Mouse (Mus musculus) kidney, postnatal 25 days (tissue): ENCODE results near the gene St6galnac5.
"Not testable (repeated sequence)": the region's sequence is repeated elsewhere in the genome, so short reads cannot be mapped to it uniquely, and the experiment has no call there.

ENCODE experiments used
- DNase-seq, 2 experiments: peaks; one replicate each; pipeline ENCODE4 v3.0.0; 2021; ENCODE audit warnings: mixed read lengths in 2 of 2

St6galnac5 gene

DNA sequence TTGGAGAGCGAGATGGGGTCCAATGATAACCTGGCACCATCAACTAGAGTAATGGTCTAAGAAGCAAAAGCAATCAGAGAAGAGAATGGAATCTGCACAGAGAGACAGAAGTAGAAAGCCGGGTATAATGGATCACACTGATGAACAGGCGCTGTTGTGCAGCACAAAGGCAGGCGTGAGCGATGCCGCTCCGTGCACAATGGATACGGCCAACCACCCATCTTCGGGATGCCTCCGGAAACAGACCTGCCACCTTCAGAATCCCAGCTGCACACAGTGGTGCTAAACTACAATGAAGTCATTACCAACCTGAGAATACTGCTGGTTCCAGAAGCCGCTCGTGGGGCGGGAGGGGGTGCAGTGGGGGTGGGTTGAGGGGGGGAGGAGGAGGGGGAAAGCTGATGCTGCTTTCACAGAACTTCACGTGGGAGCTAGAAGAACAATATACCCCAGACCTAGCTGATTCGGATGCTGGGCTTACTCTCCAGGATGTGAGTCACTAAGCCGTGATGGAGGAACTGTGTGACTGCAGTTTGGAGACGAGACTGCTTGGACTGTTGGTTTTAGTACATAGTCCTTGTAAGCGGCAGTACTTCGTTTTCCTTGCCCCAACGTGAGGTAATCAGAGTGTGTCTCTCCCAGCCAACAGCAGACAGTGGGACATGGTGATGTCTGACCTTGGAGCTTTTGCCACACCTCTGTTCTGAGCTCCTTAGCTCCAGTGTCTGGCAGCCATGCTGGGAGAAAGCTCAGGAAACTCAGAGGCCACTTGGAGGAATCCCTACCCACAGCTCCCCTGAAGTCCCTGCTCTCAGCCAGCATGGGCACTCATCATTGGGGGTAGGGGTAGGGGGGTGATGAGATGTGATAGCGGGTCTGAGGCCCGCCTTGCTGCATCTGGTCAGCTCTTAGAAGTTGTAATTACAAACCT lies 115.7 kb downstream of the St6galnac5 start:
- DNase-seq, result no peak

DNA sequence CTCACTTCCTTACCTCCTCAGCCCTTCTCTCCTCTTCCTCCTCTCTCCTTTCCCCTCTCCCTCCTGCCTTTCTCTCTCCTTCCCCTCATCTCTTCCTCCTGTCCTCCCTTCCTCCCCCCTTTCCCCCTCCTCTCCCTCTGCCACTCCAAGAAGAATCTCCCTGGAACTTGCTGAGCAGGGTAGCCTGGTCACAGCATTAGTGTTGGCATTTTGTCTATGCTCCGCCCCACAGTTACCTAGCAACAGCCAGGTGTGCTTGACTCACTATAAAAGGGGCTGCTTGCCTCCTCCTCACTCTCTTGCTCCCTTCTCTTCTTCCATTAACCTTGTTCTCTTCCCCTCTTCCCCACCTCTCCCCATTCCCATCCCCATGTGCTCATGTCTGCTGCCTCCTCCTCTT lies 120.1 kb downstream of the St6galnac5 start:
- no peak for DNase-seq

DNA sequence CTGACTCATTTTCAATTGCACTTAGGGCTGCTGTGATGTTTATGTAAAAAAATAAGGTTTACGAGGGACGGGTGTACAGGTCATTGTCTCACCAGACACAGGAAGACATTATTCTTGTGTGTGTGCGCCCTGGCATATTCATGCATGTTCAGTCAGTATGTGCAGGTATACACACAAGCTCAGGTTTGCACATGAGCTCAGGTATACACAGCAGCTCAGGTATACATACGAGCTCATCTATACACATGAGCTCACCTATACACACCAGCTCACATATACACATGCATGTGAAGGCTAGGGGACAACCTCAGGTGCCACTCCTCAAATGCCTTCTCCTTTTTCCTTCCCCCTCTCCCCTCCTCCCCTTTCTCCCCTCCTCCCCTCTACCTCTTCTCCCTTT lies 120.6 kb downstream of the St6galnac5 start:
- no peak for DNase-seq

DNA sequence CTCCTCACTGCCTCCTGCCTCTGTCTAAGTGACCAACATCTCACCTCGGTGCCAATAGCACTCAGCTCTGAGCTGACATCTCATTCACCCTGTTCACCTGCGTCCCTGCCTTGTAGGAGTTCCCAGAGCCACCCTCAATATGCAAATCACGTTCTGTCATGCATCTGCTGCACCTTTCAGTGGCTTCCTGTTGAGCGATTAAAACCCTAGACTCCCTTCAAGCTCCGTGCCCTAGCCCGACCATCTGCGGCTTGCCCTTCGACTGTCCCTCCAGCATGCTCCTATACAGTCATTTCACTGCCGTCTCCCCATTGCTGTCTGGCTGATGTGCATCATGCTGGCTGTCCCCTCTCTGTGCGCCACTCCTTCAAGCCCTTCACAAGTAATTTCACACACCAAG lies 126.0 kb downstream of the St6galnac5 start:
- DNase-seq, result no peak

DNA sequence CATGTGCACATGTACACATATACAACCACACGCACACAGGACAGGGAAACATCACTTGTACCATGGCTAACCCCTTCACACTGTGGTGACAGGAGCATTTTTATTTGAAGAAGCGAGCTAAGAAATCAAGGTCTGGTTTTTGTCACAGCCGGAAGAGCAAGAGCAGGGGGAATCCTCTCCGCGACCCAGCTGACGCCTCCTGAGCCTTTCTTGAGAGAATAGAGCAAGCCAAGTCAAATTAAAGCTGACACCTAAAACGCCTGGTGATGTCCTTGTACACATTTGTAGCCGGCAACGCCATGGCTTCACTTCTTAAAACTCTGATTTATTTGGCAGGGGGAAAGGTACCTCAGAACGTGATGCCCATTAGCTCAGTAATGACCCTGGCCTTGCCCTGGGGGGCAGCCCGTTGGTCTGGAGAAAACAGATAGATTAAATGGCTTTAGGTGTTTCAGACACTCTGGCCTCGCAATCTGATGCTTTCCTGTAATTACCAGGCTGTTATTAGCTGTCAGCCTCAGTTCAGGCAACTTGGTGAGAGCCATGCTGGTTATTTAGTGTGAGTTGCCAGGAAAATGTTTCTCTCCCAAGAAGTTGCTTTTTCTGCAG lies 126.9 kb downstream of the St6galnac5 start:
- DNase-seq, result no peak

DNA sequence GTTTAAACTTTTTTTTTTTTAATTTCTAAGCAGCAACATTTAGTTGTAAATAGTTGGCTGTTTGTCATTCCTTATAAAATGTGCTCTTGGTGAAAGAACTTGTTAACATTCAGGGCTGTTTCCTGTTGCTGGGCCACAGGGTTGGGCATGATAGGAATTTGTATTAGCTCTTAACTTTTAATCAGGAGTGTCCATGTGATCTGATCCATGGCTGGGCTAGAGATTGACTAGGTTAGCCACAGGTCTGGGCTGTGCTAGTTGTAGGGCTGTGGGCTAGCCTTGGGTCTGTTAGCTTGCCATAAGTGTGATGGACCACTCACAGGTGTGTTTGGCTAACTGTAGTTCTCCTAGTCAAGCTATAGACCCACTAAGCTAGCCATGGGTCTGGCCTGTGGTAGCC lies 138.1 kb downstream of the St6galnac5 start:
- DNase-seq, result no peak

DNA sequence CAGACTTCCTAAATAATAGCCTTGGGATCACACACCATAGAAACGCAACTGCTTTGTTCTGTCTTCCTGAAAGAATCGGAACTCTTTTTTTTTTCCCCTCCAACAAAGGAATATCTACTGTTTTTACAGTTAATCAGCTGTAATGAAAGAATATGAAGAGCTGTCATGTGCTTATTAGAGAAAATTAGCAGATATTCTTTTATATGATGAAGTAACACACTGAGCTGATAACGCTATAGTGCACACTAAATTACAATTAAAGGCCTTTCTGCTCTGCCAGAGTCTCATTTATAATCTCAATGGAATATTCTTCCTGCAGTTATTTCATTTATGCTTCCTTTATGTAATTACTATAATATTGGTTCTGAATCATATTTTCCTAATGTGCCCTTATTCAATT lies 139.4 kb downstream of the St6galnac5 start:
- no peak for DNase-seq

DNA sequence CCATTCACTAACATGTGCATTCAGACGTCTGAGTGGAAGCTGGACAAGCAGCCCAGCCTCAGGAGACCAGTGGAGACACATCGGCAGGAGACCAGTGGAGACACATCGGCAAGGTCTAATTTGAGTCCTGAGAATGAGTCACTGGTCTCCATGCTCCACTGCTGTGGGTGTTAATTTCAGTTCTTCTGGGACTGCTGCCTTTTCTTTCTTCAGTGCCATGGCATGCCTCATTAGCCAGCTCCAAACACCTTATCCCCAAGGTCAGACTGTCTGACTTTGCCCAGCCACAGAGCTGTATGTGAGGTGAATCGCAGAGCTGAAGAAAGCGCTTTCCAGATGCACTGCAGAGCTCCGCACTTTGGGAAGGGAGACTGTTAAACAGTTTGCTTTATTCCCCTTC lies 140.8 kb downstream of the St6galnac5 start:
- DNase-seq, result peak; percentile 9 to 43

DNA sequence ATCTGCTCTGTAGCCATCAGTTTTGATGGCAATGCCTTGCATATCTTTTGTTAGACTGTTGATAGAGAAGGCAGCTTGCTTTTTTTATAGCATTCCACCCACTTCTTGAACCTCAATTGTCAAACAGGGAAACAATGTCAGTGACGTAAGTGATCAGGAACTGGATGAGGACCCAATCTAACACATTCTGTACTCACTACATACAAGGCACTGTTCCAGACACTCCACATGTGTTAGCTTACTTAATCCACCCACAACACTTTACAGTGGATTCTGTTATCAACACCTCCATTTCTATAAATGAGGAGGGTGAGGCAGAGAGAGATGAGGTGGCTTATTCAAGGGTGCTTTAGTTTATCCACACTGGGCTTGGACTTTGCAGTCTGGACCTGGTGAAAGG lies 144.1 kb downstream of the St6galnac5 start:
- no peak for DNase-seq

DNA sequence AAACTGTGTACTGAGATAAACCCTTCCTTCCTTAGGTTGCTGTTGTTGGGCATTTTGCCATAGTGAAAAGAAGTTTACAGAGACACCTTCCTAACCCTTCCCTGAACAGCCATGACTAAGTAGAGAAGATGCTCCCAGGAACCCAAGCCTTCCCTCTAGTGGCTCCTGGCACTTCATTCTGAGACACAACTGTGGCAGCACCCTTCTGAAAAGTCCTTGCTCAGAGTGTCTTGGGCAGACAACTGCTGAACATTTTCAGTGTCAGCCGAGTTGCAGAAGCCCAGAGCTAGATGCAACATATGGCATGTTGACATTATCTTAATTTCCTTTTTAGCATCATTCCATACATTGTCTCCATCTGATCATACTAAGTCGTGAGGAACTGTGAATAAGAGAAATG lies 144.6 kb downstream of the St6galnac5 start:
- no peak for DNase-seq

DNA sequence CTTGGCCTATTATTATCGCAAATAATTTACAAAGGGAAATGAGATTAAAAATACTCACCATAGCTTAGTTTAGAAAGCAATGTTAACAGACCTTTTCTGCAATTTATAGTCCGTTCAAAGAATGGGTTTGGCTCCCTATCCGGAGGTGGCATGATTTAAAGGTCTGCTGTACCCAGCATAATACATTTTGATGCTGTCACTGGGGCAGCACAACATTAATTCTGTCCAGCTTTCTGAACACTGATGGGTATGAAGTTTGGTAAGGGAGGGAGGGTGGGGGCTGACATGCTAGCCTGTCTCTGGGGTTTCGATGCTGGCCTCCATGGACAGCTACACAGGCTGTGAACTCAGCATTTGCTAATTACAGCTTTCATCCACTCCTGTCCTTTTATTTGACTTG lies 149.6 kb downstream of the St6galnac5 start:
- DNase-seq, result no peak

DNA sequence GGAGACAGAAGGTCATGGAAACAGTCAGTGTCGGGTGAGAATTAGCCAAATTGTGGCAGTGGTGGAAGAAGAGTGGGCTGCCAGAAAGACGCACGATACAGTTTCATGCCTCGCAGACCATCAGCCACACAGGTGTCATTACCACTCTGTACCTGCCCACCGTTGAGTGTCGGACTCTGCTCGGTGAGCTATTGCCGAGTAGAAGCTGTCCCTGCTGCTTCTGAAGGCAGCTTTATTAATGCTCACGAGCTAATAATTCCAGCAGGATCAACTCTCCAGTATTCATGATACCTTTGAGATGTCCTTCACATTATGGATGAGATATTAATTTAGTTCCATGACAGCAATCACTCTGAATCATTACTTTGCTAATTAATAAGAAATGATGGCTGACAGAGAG lies 150.1 kb downstream of the St6galnac5 start:
- DNase-seq, result no peak

DNA sequence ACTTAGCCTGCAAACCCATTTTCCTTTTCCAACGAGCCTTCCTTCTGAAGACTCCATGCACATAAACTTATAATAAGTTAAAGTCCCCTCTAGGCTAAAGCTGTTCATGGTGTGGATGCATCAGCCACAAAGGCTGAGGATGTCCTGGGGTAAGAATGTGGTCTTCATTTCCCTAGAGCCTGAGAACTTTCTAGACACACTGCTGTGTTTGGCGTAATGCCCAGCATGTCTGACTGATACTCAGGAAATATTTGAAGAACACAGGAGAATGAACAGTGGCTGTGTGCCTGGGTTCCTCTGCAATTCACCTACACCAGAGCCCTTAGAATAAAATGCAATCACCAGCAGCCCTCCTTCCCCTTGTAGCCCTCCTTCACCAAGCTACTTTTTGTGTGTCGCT lies 150.7 kb downstream of the St6galnac5 start:
- DNase-seq, result peak; percentile 51 to 69

DNA sequence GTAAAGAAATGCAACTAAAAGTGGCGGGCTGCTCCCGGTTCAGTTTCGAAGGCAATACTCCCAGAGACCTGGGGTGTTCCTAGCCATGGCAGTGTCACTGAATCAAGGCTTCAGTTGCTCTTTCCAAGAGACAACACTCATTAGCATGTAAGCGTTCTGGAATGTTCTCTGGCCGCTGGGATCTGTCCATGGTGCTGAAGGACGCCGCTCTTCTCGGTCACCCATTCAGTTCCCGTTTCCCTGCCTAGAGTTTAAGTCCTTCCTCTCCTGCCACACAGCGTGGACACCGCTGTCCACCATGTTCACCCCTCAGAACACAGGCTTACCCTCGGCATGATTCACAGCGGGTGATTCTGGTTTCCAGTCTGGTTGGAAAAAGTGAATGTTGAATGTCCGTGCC lies 160.8 kb downstream of the St6galnac5 start:
- DNase-seq, result peak; percentile 75 to 79

DNA sequence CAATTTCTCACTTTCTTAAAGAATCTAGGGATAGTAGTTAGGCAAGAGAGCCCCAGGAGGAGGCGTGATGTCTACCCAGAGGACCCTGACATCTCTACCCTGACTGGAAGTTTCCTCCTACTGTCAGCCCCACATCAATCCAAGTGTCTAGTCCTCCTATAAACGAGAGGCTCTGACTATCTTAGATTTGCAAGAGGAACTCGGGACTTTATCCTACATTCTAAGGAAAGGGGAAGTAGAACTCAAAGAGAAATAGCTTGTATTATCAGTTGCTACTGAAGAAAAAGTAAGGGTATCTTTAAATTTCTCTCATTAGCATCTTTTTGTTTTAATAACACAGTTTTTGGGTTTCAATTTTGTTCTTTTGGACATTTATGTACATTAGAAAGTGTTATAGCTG lies 161.6 kb downstream of the St6galnac5 start:
- DNase-seq, result no peak

DNA sequence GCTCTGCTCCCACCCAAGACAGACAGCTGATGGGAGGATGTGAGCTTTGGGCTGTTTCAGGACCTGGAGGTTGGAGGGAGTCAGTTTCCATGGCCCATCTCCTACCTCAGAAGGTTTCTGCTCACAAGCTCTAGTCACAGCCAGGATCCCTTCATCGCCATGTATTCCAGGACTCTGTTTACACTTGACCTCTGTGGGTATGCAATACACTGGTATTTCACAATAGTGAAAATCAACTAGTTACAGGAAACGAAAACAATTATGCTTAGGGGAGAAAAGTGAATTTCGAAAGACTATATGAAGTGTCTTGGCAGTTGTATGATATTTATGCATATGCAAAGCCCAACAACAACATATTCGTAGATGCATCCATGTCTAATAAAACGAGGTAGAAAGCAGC lies 166.9 kb downstream of the St6galnac5 start:
- no peak for DNase-seq

DNA sequence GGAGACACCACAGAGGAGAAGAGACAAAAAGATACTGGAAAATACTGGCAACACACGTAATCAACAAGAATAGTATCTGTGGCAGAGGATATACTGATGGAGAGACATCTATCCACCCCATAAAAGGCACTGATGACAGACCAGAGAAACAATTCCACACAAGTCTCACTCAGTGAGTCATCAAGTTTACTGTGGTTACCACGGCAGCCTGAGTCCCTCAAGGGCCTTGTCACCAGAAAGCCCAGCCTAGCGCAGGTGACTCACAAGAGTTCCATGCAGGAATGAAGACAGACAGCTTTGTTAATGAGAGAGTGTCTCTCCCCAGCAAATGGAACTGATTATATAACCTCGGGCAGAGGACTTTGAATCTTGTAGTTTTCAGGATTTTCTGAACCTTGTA lies 168.1 kb downstream of the St6galnac5 start:
- DNase-seq, result no peak

DNA sequence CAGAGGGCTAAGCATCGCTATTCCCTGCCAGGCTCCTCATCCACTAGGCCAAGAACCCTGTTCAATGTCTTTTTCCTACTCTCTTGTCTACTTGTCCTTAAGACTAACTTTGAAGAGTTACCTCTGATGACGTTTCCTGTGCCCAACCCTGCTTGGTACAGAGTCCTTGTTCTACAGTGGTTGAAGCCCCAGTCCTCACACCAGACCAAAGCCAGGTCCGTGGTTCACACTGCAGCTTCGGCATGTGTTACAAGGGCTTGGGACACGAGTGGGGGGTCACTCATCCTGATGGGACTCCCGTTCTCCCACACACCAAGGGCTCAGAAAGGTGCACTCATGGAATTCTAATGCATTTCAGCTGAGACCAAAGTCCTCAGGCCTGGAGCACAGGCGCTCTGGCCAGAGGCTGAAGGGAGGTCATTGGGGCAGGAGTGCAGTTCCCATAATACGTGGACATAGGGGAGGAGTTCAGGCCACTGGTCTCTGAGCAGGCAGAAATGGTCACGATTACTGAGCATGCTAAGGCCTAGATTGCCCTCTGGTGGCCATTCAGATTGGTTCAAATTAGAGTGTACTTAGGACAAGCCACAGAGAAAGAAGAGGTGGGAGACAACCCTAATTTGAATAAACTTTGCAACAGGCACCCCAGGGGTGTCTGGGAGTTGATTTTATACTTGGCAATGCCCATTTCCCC lies 182.2 kb downstream of the St6galnac5 start:
- peak; percentile 82 to 87 for DNase-seq

DNA sequence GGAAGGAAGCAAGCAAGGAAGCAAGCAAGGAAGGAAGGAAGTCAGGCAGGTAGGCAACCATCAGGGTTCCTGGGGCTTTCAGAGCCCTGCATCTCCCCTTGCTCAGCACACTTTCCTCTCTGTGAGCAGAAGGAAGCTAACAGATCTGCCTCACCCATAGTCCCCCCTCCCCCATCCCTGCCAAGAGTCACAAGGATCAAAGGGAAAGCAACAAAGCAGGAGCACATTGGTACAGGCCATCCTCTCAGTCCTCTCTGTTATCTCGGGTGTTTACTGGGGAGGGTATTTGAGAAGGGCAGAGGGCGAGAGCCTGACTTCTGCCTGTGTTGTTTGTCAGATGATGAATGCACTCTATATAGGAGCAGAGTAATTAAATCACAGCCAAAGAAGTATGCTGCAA lies 184.7 kb downstream of the St6galnac5 start:
- DNase-seq, result peak; percentile 27 to 59

DNA sequence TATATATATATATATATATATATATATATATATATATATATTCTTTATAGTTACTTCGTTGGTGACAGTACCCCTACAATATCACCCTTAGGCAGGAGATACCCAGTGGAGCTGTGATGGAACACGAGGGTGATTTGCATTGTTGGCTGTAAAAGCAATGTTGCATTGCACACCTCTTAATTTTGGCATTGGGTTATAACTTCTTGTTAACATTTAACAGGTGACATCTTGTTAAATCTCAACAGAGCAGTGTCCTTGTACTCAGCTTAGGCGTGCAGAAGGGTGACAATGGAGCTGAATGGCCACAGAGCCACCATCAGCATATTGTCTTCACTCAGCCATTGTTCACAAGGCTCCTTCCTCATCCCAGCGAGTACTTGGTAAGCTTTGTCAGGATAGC lies 185.8 kb downstream of the St6galnac5 start:
- no peak for DNase-seq

DNA sequence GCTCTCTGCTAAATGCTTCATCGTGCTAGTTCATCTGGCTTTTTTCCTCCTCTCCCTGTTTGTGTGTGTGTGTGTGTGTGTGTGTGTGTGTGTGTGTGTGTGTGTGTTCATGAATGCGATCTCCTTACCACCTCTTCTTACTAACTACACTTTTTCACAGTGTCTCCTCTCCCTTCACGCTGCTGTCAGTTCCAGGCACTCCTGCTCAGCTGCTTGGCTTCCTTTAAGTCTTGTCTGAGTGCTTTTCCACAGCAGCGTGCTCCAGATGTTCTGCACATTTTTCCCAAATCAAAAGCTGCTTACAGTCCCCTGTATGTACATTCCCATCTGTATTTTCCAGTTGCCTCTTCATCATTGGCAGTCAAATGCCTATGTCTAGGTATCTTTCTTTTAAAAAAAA lies 189.0 kb downstream of the St6galnac5 start:
- DNase-seq, result no peak

DNA sequence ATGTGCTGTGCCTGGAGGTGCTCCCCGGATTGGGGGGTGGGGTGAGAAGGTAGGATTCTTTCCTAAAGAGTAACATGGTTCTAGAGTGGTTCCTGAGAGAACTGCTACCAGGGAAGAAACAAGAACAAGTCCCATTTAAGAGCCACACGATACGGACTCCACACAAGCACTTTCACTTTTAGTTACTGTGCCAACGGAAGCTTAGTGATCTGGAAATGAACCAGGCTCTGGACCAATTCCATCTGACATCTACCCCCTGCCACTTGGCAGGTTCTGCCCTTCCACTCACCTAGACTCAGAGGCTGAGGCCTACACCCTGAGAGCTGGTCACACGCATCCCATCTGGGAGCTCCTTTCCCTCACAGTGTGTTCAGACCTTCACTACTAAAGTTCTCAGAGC lies 189.4 kb downstream of the St6galnac5 start:
- DNase-seq, result peak; percentile 40 to 53

DNA sequence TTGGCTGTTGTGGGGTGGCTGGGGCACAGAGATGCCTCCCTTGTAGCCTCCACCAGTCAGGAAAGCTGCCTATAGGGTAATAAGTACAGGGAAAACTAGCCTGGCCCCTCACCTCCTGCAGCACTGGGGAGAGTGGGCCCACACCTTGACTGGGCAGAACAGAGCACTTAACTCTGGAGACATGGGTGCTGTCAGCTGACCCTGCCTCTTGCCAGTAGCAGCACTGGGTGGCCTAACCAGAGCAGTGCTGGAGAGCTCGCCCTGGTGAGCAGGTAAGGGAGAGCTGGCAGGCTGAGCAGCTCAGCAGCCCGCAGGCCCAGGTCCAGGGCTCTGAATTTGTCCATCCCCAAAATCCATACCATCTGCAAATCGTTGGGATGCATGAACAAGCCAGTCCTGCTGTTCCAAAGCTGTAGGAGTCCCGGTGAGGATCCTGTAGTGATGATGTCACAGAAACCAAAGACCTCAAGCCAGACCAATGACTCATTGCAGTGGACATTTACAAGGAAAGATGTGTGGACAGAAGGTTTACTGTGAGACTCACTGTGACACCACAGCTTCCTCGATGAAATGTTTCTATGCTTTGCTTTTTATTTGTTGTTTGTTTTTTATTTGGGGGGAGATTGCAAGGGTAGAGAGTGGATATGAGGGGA lies 193.6 kb downstream of the St6galnac5 start:
- not testable (repeated sequence) for DNase-seq
